Mouse (Mus musculus): ENCODE data around the gene Larp1.

- TF ChIP-seq CTCF (IDR thresholded peaks at IDR 0.05; ENCODE audit: insufficient read depth, low read length) (no peak), POLR2A (IDR thresholded peaks at IDR 0.05; ENCODE audit: borderline replicate concordance, extremely low read depth, low read depth, low read length) (no peak)
Measured at GRCm38 (mm10) chr11:58081716-58082115, 72.9 kb downstream of the Larp1 start.

Data from lung, adult 2 months (tissue).